Mouse (Mus musculus): ENCODE results near the gene Hist1h4a. TPM values are rescaled to one million over a fixed set of nuclear protein-coding genes. Genes with fewer than 3 reads are reported as not detected.
A peak's percentile ranks its signal among the peaks of the same experiment; 100 is the strongest.
"Not testable (repeated sequence)": the region's sequence is repeated elsewhere in the genome, so short reads cannot be mapped to it uniquely, and the experiment has no call there.

Gene Hist1h4a
- polyA plus RNA-seq, 1 experiment from 2014 or later: 1.0 TPM

- Histone ChIP-seq H3K36me3 (no peaks in the 10 kb centered on the region), H3K4me2 (replicated peaks) (no peak overlapping the region), H3K4me1 (peaks cover 3% of the 10 kb centered on the region; the same call in 1 of the 2 replicates), H3K9ac (no peak overlapping the region), H3K27me3 (replicated peaks) (no peaks in the 10 kb centered on the region), H3K4me3 (no peak overlapping the region), H3K9me3 (no peaks in the 10 kb centered on the region), H3K27ac (no peak overlapping the region)
- no peak for ATAC-seq (ENCODE audit: low FRiP score, low read depth)
These were observed 6.0 kb downstream of the Hist1h4a start for GRCm38 (mm10) chr13:23755000-23755399.

- Histone ChIP-seq H3K4me2 (replicated peaks) (peak overlapping the region; percentile 64; the same call in 1 of the 2 replicates), H3K4me1 (peaks cover 3% of the 10 kb centered on the region; the same call in 1 of the 2 replicates), H3K4me3 (no peak overlapping the region), H3K27ac (no peak overlapping the region), H3K9me3 (no peaks in the 10 kb centered on the region), H3K36me3 (no peaks in the 10 kb centered on the region), H3K9ac (no peak overlapping the region), H3K27me3 (replicated peaks) (no peaks in the 10 kb centered on the region)
- 59% methylated on average over 4 of the region's 4 CpGs for WGBS
- no peak for ATAC-seq (ENCODE audit: low FRiP score, low read depth)
These were observed 7.5 kb downstream of the Hist1h4a start for GRCm38 (mm10) chr13:23753314-23754078.

- Histone ChIP-seq H3K27me3 (replicated peaks) (no peaks in the 10 kb centered on the region), H3K4me3 (peak overlapping the region; percentile 21), H3K9ac (peak overlapping the region; percentile 53; the same call in 1 of the 2 replicates), H3K4me1 (peaks cover 8% of the 10 kb centered on the region; the same call in 1 of the 2 replicates), H3K9me3 (no peaks in the 10 kb centered on the region), H3K27ac (0 out of 2 replicates have a peak overlapping the region, but pooled peaks have one; percentile 8), H3K36me3 (no peaks in the 10 kb centered on the region), H3K4me2 (replicated peaks) (peak overlapping the region; percentile 64)
- WGBS: 3% methylated on average over 6 of the region's 6 CpGs
- ATAC-seq (ENCODE audit: low FRiP score, low read depth): no peak
These were observed 8.3 kb downstream of the Hist1h4a start for GRCm38 (mm10) chr13:23752742-23753172.

GRCm38 (mm10) chr13:23752067-23752741 is 8.8 kb downstream of the Hist1h4a start, which contains the start of gene Hist1h3b:
Gene Hist1h3b, plus strand, starts transcription at chr13:23752267.
- H3K4me1 ChIP-seq; H3K27me3 ChIP-seq (replicated peaks); H3K9me3 ChIP-seq; H3K36me3 ChIP-seq: not testable (repeated sequence)
- H3K27ac ChIP-seq: peak within 1 kb of the TSS; percentile 82
- peak within 1 kb of the TSS; percentile 55; the same call in 1 of the 2 replicates for H3K9ac ChIP-seq
- peak within 1 kb of the TSS; percentile 35 for H3K4me3 ChIP-seq
- peak within 1 kb of the TSS; percentile 64 for H3K4me2 ChIP-seq (replicated peaks)
- WGBS: under 1% methylated on average over 21 of the region's 47 CpGs
- peak; percentile 84 for ATAC-seq (ENCODE audit: low FRiP score, low read depth)

- Histone ChIP-seq H3K27ac (peak overlapping the region; percentile 32; the same call in 1 of the 2 replicates), H3K27me3 (replicated peaks) (no peaks in the 10 kb centered on the region), H3K4me1 (peaks cover 5% of the 10 kb centered on the region; the same call in 1 of the 2 replicates), H3K9me3 (no peaks in the 10 kb centered on the region), H3K36me3 (no peaks in the 10 kb centered on the region), H3K4me3 (peak overlapping the region; percentile 35), H3K9ac (peak overlapping the region; percentile 55; the same call in 1 of the 2 replicates), H3K4me2 (replicated peaks) (peak overlapping the region; percentile 64)
- WGBS: under 1% methylated on average over 11 of the region's 11 CpGs
- ATAC-seq (ENCODE audit: low FRiP score, low read depth): 0 out of 2 replicates have a peak, but pooled peaks have one; percentile 27
These were observed 9.5 kb downstream of the Hist1h4a start for GRCm38 (mm10) chr13:23751478-23751956.

GRCm38 (mm10) chr13:23750839-23751477 is 10.1 kb downstream of the Hist1h4a start, which contains the start of gene Hist1h2ab:
Gene Hist1h2ab, plus strand, starts transcription at chr13:23751126.
- under 1% methylated on average over 32 of the region's 47 CpGs for whole genome bisulfite sequencing
- H3K9me3 ChIP-seq; H3K36me3 ChIP-seq; H3K4me1 ChIP-seq; H3K27me3 ChIP-seq (replicated peaks): not testable (repeated sequence)
- ATAC-seq (ENCODE audit: low FRiP score, low read depth): peak; percentile 34
- peak within 1 kb of the TSS; percentile 35 for H3K4me3 ChIP-seq
- peak within 1 kb of the TSS; percentile 55; the same call in 1 of the 2 replicates for H3K9ac ChIP-seq
- H3K4me2 ChIP-seq (replicated peaks): peak within 1 kb of the TSS; percentile 64
- H3K27ac ChIP-seq: peak within 1 kb of the TSS; percentile 82

- Histone ChIP-seq H3K9me3 (no peaks in the 10 kb centered on the region), H3K4me1 (peaks cover 5% of the 10 kb centered on the region; the same call in 1 of the 2 replicates), H3K27ac (no peak overlapping the region), H3K4me2 (replicated peaks) (no peak overlapping the region), H3K9ac (no peak overlapping the region), H3K36me3 (no peaks in the 10 kb centered on the region), H3K27me3 (replicated peaks) (no peaks in the 10 kb centered on the region), H3K4me3 (no peak overlapping the region)
- WGBS: 92% methylated on average over 5 of the region's 5 CpGs
- no peak for ATAC-seq (ENCODE audit: low FRiP score, low read depth)
These were observed 11.4 kb downstream of the Hist1h4a start for GRCm38 (mm10) chr13:23749563-23750121.

GRCm38 (mm10) chr13:23747892-23748288 is 13.1 kb downstream of the Hist1h4a start:
- Histone ChIP-seq H3K27ac (no peak overlapping the region), H3K4me1 (peaks cover 5% of the 10 kb centered on the region; the same call in 1 of the 2 replicates), H3K4me3 (no peak overlapping the region), H3K9me3 (no peaks in the 10 kb centered on the region), H3K36me3 (no peaks in the 10 kb centered on the region), H3K9ac (no peak overlapping the region), H3K27me3 (replicated peaks) (no peaks in the 10 kb centered on the region), H3K4me2 (replicated peaks) (peak overlapping the region; percentile 60)
- ATAC-seq (ENCODE audit: low FRiP score, low read depth): no peak
- 8% methylated on average over 4 of the region's 4 CpGs for WGBS

- peak overlapping the region; percentile 38; the same call in 1 of the 2 replicates for H3K9ac ChIP-seq
- H3K4me3 ChIP-seq: peak overlapping the region; percentile 29
- 2% methylated on average over 13 of the region's 13 CpGs for WGBS
- H3K9me3 ChIP-seq: no peaks in the 10 kb centered on the region
- H3K36me3 ChIP-seq: no peaks in the 10 kb centered on the region
- peak; percentile 8; the same call in 1 of the 2 replicates for ATAC-seq (ENCODE audit: low FRiP score, low read depth)
- H3K4me1 ChIP-seq: peaks cover 5% of the 10 kb centered on the region; the same call in 1 of the 2 replicates
- H3K27ac ChIP-seq: peak overlapping the region; percentile 94
- H3K27me3 ChIP-seq (replicated peaks): no peaks in the 10 kb centered on the region
- H3K4me2 ChIP-seq (replicated peaks): peak overlapping the region; percentile 60
These were observed 13.7 kb downstream of the Hist1h4a start for GRCm38 (mm10) chr13:23747081-23747891.

- ATAC-seq (ENCODE audit: low FRiP score, low read depth): peak; percentile 89
- H3K27ac ChIP-seq: peak within 1 kb of the TSS; percentile 94
- peak within 1 kb of the TSS; percentile 60 for H3K4me2 ChIP-seq (replicated peaks)
- not testable (repeated sequence) for H3K36me3 ChIP-seq; H3K9me3 ChIP-seq; H3K4me1 ChIP-seq; H3K27me3 ChIP-seq (replicated peaks)
- H3K4me3 ChIP-seq: peak within 1 kb of the TSS; percentile 39
- under 1% methylated on average over 47 of the region's 58 CpGs for WGBS
- peak within 1 kb of the TSS; percentile 58 for H3K9ac ChIP-seq
These were observed 14.6 kb downstream of the Hist1h4a start, which contains the start of gene Hist1h2bb for GRCm38 (mm10) chr13:23746201-23747080. Gene Hist1h2bb, plus strand, starts transcription at chr13:23746734.
